Mouse (Mus musculus) intestine, postnatal 0 days (tissue): ENCODE data around the gene Ulk4. TPM values are rescaled to one million over a fixed set of nuclear protein-coding genes. Genes with fewer than 3 reads are reported as not detected.
"Not testable (repeated sequence)": the region's sequence is repeated elsewhere in the genome, so short reads cannot be mapped to it uniquely, and the experiment has no call there.

Source experiments
- ATAC-seq: fragments of 200-750 bp; cut with Nextera tagmentation; 2 replicates; pipeline ENCODE4 v1.8.0; 2017; ENCODE audit warnings: mild to moderate bottlenecking, moderate TSS enrichment, moderate library complexity
- H3K27ac ChIP-seq: fragments of 300-500 bp; sonication (generic); 2 replicates; pipeline ENCODE4 v1.5.1; 2014; ENCODE audit warnings: mild to moderate bottlenecking, low read depth, low read length, moderate library complexity
- H3K27me3 ChIP-seq: fragments of 300-500 bp; sonication (generic); replicated peaks from 2 replicates; pipeline ENCODE4 v1.6.1; 2014; ENCODE audit warnings: low read length, mixed read lengths; ENCODE audit not compliant: control insufficient read depth, insufficient read depth
- H3K36me3 ChIP-seq: fragments of 300-500 bp; sonication (generic); 2 replicates; pipeline ENCODE4 v1.6.1; 2014; ENCODE audit warnings: mild to moderate bottlenecking, moderate library complexity; ENCODE audit not compliant: control insufficient read depth, insufficient read depth
- H3K4me1 ChIP-seq: fragments of 300-500 bp; sonication (generic); replicated peaks from 2 replicates; pipeline ENCODE4 v1.6.1; 2014; ENCODE audit warnings: antibody characterized with exemption, low read length, mixed read lengths; ENCODE audit not compliant: control insufficient read depth, insufficient read depth
- H3K4me2 ChIP-seq: fragments of 300-500 bp; sonication (generic); replicated peaks from 2 replicates; pipeline ENCODE4 v1.6.1; 2014; ENCODE audit warnings: low read depth, mild to moderate bottlenecking, moderate library complexity
- H3K4me3 ChIP-seq: fragments of 300-500 bp; sonication (generic); 2 replicates; pipeline ENCODE4 v1.5.1; 2014; ENCODE audit warnings: low read depth, low read length
- H3K9ac ChIP-seq: fragments of 300-500 bp; sonication (generic); 2 replicates; pipeline ENCODE4 v1.6.1; 2014; ENCODE audit warnings: mild to moderate bottlenecking, low read depth, low read length
- H3K9me3 ChIP-seq: fragments of 300-500 bp; sonication (generic); 2 replicates; pipeline ENCODE4 v1.6.1; 2016; ENCODE audit warnings: mixed run types; ENCODE audit not compliant: control insufficient read depth
- CTCF ChIP-seq: sonication (generic); IDR thresholded peaks from 2 replicates; pipeline ENCODE4 v1.5.1; 2016; ENCODE audit warnings: low read depth, mild to moderate bottlenecking, control low read depth, antibody characterized with exemption, moderate library complexity
- WGBS: fragments of 180-500 bp; shearing (Covaris S2); extraction: QIAGEN DNeasy Blood & Tissue Kit; methylation state at CpG from one replicate; pipeline ENCODE4 v1.1.7; 2014; 5-methylcytosine and 5-hydroxymethylcytosine counted together
- polyA plus RNA-seq: library from polyadenylated mRNA; unstranded; fragments of >200 nt; fragmentation: Nextera tagmentation; extraction: Ambion mirVana; gene quantifications from 2 replicates; pipeline ENCODE4 v1.2.1, GENCODE M21; 2015

Ulk4 gene
- polyA plus RNA-seq, 1 experiment from 2014 or later = 111 TPM

DNA sequence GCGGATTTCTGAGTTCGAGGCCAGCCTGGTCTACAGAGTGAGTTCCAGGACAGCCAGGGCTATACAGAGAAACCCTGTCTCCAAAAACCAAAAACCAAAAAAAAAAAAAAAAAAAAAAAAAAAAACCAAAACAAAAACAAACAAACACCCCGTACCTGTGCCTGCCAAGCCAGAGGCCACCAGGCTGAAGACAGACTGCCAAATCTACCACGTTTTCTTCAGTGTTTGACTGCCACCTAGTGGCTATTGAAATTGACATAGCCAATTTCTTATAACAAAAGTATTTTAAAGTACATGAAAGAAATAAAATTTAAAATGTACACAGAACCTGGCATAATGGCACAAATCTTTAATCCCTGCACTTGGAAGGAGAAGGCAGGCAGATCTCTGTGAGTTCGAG is 36.8 kb downstream of the Ulk4 start:
- peak; percentile 76 for TF ChIP-seq CTCF
- H3K27me3 ChIP-seq, H3K4me3 ChIP-seq, H3K4me2 ChIP-seq, ATAC-seq, H3K27ac ChIP-seq, H3K4me1 ChIP-seq, H3K9ac ChIP-seq, H3K9me3 ChIP-seq, H3K36me3 ChIP-seq: not testable (repeated sequence)
- 44% methylated on average over 5 of the region's 5 CpGs for WGBS

DNA sequence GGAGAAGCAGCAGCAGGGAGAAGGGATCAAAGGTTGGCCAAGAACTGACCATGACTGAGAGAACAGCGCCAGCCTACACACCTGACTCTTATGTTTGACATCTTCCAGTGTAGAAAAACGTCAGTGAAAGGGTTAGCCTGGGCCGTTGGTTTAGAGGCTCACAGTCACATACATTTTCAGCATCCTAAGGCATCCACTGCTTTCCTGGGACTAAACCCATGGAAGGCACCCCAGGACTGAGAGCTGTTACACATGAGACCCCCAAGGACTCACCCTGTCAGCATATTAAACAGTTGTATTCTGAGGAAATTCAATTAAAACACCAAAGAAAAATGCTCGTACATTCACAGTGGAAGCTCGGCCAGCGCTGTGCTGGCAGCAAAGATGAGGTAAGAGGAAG is 37.4 kb downstream of the Ulk4 start:
- Histone ChIP-seq H3K4me3 (no peak overlapping the region), H3K9ac (no peak overlapping the region), H3K4me1 (no peaks in the 10 kb centered on the region), H3K27me3 (peaks cover 4% of the 10 kb centered on the region; the same call in 1 of the 2 replicates), H3K9me3 (no peaks in the 10 kb centered on the region), H3K36me3 (no peaks in the 10 kb centered on the region), H3K27ac (no peak overlapping the region), H3K4me2 (no peak overlapping the region)
- no peak for TF ChIP-seq CTCF
- no peak for ATAC-seq
- 77% methylated on average over 6 of the region's 6 CpGs for WGBS

DNA sequence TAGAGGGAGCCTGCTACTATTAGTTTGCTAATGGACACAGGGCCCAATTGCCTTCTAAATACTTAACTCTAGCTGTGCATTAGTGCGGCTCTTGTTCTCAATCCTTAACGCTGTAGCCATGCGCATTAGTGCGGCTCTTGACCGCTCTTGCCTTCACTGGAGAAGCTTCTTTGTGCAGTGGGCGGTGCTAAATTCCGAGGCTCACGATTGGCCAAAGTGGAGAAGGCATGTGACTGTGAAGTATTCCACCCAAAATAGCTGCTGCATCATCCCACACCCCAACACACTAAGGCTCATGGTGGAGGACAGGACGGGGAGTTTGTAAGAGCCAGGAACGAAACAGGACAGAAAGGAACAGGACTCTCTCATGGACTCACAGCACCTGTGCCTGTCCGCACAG is 58.4 kb downstream of the Ulk4 start:
- H3K27me3 ChIP-seq = no peaks in the 10 kb centered on the region

DNA sequence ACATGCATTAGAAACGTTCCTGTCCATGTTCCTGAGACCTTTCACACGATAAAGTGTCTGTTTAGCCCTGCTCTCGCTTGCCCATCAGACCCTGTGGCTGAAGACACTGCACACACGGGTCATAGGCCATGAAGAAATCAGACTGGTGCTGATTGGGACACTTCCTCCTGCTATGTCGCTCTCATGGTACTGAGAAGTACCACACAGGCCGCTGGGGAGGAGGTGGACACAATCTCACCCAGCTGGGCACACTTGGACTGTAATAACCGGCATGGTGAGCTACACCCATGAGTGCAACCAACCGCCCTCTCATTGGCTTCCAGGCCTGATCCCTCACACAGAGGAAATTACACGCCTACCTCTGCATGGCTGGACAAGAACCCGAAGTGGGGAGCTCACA is 58.8 kb downstream of the Ulk4 start:
- Histone ChIP-seq H3K4me1 (no peaks in the 10 kb centered on the region), H3K4me3 (no peak overlapping the region), H3K27ac (no peak overlapping the region), H3K9me3 (no peaks in the 10 kb centered on the region), H3K36me3 (no peaks in the 10 kb centered on the region), H3K27me3 (no peaks in the 10 kb centered on the region), H3K4me2 (no peak overlapping the region), H3K9ac (no peak overlapping the region)
- TF ChIP-seq CTCF = no peak
- no peak for ATAC-seq
- 82% methylated on average over 10 of the region's 10 CpGs for WGBS

More for the DNA sequence above, 58.4 kb downstream of the Ulk4 start:
- H3K36me3 ChIP-seq = no peaks in the 10 kb centered on the region
- H3K27ac ChIP-seq = no peak overlapping the region
- no peak overlapping the region for H3K4me3 ChIP-seq
- WGBS = 83% methylated on average over 11 of the region's 11 CpGs
- TF ChIP-seq CTCF = no peak
- ATAC-seq = no peak
- H3K4me2 ChIP-seq = no peak overlapping the region
- no peaks in the 10 kb centered on the region for H3K9me3 ChIP-seq
- H3K4me1 ChIP-seq = no peaks in the 10 kb centered on the region
- no peak overlapping the region for H3K9ac ChIP-seq

DNA sequence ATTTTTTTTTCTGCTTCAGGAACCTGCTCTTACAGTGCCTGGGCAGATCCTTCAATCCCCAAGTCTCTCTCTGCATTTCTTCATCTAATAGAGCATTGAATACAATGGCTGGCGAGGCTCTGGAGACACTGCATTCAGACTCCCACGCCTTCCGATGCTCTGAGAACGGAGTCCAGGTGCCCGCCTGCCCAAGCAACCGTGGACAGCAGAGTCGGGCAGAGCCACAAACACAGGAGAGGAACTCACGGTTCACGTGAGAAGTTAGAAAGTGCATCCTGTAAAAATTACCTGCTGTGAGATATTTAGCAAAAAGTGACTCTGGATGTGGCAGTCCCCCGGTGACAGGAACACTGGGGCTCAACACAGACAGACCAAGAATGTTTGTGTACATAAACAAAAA is 59.3 kb downstream of the Ulk4 start:
- ATAC-seq = no peak
- Histone ChIP-seq H3K27ac (no peak overlapping the region), H3K36me3 (no peaks in the 10 kb centered on the region), H3K9me3 (no peaks in the 10 kb centered on the region), H3K4me1 (no peaks in the 10 kb centered on the region), H3K4me3 (no peak overlapping the region), H3K27me3 (no peaks in the 10 kb centered on the region), H3K9ac (no peak overlapping the region), H3K4me2 (no peak overlapping the region)
- WGBS = 88% methylated on average over 10 of the region's 10 CpGs
- no peak for TF ChIP-seq CTCF

DNA sequence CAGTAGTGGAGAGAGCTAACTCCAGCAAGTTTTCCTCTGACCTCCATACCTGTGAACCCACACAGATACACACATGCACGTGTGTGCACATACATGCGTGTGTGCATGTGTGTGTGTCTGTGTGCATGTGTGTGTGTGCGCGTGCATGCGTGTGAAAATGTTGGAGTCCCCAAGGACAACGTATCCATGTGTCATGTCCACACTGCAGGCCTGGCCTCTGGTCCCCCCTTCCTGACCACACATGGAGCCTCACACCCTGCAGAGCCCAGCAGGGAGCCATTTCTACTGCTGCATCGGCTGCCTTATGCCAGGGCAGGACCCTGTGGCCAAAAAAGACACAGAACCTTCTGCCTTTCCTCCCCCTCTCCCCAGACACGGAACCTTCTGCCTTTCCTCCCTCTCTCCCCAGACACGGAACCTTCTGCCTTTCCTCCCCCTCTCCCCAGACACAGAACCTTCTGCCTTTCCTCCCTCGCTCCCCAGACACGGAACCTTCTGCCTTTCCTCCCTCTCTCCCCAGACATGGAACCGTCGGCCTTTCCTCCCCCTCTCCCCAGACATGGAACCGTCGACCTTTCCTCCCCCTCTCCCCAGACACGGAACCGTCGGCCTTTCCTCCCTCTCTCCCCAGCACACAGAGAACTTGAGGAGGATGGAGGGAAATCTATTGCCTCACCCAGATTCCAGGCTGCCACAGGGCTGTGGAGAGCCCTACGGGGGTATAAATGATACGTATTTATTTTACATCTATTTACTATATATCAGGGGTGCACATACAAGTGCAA is 60.3 kb downstream of the Ulk4 start:
- no peak overlapping the region for H3K27ac ChIP-seq
- no peak overlapping the region for H3K4me3 ChIP-seq
- H3K36me3 ChIP-seq = no peaks in the 10 kb centered on the region
- ATAC-seq = no peak
- H3K9me3 ChIP-seq = no peaks in the 10 kb centered on the region
- no peaks in the 10 kb centered on the region for H3K27me3 ChIP-seq
- no peak for TF ChIP-seq CTCF
- H3K4me1 ChIP-seq = no peaks in the 10 kb centered on the region
- H3K4me2 ChIP-seq = no peak overlapping the region
- WGBS = 75% methylated on average over 20 of the region's 20 CpGs
- H3K9ac ChIP-seq = no peak overlapping the region
